Mouse (Mus musculus) layer of hippocampus, postnatal 10 days (tissue): Measurements from ENCODE around the gene Phlda1. TPM values are rescaled to one million over a fixed set of nuclear protein-coding genes. Genes with fewer than 3 reads are reported as not detected.

Source experiments
- DNase-seq, 2 experiments: peaks; one replicate each; pipeline ENCODE4 v3.0.0; 2021; ENCODE audit warnings: low spot score in 2 of 2
- total RNA-seq, 2 experiments: library from RNA; stranded (reverse); gene quantifications; 2 replicates each; pipeline ENCODE4 v1.2.3; 2021

Phlda1 gene
- total RNA-seq, 2 experiments from 2014 or later, result 23.1 to 23.5 TPM

DNA sequence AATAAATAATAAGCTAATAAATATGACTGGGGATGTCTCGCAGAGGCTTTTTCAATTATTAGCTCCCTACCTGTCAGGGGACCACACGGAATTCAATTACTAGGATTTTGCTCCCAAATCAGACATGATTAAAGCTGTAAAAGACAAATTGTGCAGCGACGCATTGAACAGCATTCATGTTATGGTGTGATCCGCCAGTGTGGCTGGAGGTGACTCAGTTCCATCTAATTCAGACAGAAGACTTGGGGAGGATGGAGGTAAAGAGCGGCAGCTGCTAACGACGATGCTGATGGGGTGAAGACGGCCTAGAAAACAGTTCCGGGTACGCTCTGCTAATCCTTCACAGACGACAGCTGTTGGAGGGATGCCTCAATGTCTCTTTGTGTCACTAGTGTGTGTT, 17.8 kb downstream of the Phlda1 start:
- no peak for DNase-seq

DNA sequence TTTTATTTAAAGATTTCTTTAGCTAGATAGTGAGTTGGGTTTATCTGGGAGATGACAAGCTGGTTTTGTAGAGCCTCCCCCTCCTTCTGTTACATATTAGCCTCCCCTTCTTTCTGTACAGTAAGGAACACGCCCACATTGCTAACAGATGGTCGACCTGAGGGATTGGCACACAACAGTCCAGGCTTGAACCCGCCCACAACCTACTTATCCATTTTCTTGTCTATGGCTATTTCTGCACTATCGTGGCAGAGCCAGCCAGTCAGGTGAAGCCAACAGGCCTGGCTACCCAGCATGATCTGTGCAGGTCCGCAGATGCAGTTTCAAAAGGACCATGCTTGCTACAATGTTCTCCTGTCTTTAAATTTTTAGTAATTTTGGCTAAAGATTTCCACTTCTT, 21.0 kb downstream of the Phlda1 start:
- DNase-seq, result no peak

DNA sequence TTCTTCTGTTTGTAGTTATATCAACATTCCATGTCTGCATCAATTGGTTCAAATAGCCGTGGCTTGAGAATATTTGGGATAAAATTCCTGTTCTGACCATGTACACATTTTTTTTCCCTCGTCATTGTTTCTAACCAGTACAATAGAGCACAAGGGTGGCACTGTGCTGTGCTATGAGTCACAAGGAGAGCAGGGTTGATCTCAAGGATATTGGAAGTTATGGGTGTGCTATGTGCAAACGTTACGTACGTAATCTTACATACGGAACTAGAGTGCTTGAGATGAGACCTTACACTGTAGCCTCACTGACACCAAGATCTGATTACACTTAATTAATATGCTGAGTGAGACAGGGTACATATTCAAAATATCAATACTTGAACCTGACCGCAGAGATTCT, 21.5 kb downstream of the Phlda1 start:
- no peak for DNase-seq

DNA sequence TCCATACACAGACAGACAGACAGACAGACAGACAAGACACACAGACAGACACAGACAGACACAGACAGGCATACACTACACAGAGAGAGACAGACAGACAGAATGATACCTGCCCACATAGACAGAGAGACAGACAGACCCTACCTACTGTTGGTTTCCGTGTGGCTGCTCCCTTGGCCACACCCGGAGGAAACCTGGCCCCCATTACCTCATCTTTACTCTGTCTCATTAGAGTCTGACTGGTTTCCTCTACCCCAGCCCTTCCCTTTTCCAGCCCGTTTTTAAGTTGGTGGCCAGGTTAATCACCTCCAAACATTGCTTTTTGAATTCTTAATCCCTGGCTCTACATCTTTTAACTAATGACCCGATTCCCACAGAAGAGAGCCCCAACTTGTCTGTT, 22.2 kb downstream of the Phlda1 start:
- DNase-seq, result no peak

DNA sequence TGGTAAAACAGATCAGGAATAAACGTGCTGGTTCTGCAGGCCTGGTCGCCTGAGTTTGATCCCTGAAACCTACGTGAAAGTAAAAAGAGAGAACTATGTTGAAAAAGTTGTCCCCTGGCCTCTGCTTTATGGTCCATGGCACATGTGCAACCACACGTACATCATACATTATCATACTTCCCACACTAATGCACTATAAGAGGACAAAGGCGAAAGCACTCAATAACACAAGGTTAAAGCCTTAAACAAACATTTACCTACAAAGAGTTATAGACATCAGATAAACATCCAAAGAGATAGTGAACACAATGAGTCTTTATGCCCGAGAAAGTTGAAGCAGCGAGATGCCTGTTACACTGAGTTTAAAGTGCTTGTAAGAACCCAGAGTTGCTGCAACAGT, 24.3 kb downstream of the Phlda1 start:
- no peak for DNase-seq

DNA sequence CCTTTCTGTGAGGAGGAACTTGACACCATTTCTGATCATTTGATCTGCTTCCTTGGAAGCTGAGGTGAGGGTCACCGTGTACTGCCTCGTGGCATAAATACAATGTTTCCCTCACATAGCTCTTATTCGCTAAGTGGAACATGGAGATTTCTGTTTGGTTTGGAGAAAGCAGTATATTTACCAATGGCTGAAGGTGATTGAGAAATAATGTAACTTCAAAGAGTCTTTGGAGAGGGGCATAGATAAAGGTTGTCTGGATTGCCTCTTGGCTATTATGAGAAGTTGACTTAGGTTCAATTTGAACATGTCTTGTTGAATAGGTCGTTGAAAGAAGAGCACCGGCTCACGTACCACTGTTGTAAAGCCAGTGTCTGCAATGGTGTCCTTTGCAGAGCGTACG, 28.6 kb downstream of the Phlda1 start:
- no peak for DNase-seq

DNA sequence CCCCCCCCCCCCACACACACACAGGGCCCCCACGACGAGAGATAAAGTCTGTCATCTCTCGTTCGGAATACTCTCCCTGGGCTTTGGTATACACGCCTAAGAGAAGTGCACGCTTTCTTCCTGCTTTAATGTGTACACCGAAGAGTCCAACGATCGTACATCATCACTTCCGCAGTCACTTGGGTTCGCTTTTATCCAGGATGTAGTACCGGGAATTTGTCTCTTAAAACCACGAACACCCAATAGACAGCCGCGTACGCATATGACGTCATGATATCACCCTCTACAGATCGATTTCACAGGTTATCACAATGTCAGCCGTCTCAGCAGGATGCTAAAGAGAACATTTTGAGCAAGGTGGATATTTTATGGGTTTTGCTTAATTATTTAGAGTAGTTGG, 31.3 kb downstream of the Phlda1 start:
- DNase-seq, result no peak

DNA sequence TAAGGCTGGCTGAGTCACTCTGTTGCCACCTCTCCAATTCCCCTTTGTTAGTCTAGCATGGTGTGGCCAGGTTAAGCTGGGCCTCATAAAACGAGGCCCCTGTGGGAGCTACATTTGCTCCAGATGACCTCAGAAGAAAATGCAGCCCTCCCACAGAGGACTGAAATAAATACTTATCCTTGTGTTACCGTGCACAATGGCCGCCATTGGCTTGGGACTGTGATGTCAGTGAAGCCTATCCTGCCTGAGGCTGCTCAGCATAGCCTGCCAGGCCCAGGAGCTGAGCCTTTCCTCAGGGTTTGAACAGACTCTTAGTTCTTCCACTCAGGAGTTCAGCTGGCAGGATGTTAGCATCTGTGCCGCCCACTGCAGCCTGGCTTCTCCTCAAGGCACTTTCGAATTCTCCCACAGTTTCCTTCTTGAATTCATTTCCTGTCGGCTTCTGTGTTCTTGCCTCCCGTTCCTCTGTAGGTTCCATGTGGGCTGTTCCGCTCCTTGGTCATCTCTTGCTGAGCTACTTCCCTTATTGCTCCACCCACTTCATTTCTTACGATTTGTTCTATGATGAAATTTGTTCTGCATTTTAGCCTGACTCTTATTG, 33.7 kb downstream of the Phlda1 start:
- DNase-seq, result peak in 1 of 2 experiments; percentile 39

DNA sequence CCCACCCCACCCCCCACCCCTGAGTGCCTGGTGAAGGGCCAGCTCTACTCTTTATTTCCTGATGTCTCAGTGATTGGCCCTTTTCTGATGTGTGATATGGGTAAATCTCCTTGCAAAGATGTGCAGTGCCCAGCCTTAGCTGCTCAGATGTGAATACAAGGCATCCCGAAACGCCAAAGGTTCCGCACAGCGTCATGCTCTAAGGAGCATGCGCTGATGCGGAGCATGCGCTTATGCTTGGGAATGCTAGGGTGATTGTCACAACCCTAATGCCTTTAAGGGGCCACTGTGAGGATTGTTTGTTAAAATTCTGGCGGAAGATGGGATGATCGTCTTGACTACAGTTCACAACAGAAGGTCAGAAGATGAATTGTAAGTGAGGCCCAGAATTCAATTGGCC, 34.6 kb downstream of the Phlda1 start:
- DNase-seq, result no peak

DNA sequence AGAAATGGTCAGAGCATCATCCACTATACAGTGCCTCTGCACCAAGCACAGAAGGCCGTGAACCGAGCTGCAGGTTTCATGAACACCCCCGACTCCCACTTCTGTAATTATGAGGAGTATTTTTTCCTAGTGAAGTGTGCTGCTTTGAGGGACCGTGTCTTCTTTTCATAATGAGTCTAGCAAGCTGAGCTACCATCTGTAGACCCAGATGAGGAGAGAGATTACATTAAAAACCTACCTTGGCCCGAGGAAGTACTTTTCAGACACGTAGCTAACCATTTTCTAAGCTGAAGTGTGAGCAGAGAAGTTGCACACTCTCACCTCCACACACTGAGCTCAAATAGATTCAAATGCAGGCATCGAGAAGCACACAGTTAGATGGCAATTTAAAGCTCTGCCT, 37.0 kb downstream of the Phlda1 start:
- DNase-seq, result no peak

DNA sequence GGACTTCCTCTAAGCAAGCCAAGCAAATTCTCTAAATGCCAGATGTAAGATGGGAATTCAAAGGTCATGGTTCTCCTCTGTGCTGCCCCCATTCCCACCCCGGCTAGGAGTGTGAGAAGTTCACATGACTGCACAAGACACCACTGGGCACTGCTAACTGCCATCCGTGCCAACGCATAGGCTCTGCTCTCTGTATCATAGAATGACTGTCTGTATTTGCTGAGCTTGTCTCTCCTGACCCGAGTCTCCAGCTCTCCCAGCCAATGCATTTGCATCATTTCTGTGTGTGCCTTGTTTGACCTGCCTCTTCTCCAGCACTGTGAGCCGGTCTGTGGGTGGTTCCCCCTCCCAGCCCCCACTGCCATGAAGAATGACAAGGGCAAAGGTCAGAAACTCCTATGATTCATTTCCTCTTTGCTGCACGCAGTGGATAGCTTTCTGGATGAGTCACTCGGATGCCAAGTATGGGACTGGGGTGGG, 37.7 kb downstream of the Phlda1 start:
- DNase-seq, result no peak

DNA sequence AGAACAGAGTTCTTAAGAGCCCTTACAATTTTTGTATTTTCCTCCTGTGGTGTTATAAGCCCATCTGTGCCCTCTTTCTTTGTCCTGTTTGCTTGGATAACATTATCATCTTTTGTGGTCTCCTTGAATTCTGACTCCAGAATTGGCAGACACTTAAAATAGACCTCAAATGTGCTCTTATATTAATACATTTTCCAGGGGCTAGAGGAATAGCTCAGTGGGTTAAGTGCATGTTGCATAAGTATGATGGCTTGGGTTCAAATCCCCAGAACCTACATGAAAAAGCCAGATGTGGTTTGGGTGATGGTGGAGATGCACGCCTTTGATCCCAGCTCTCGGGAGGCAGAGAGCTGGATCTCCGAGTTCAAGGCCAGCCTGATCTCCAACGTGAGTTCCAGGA, 38.2 kb downstream of the Phlda1 start:
- DNase-seq, result no peak

DNA sequence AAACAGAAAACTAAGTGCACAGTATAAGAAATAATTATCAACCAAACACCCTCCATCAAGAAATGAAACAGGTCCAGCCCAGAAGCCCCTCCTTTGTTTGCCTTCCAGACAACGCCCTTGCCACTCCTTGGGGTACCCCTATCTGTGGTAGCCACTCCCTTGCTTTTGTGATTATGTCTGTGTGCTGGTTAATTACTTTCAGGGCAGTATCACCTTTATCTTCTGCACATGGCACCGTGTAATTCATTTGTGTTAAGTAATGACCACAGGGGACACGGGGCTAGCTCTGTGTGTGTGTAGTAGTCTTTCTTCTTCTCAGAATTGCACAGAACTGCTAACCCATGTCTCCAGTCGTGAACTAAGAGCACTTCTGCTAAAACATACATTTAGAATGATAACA, 39.6 kb downstream of the Phlda1 start:
- DNase-seq, result no peak

DNA sequence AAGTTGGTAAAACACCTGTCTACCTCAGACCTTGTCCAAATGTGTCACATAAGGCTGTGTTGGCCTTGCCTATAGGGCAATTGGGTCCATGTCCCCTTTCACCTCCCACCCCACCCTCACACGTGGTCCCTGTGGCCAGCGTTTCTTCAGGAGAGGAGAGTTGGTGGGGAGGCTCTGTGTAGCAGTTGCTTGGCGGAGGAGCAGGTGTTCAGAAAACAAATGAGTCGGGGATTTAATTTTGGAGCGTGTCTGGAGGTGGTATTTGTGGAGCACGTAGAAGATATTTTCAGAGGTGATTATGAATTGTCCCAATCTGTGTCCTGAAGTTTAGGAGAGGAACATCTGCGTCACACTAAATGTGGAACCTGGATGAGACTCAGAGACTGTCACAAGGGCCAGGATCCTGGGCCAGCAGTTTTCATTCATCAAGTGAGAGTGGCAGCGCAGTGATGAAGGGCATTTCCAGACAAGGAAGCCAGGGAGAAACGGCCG, 41.8 kb downstream of the Phlda1 start:
- no peak for DNase-seq

DNA sequence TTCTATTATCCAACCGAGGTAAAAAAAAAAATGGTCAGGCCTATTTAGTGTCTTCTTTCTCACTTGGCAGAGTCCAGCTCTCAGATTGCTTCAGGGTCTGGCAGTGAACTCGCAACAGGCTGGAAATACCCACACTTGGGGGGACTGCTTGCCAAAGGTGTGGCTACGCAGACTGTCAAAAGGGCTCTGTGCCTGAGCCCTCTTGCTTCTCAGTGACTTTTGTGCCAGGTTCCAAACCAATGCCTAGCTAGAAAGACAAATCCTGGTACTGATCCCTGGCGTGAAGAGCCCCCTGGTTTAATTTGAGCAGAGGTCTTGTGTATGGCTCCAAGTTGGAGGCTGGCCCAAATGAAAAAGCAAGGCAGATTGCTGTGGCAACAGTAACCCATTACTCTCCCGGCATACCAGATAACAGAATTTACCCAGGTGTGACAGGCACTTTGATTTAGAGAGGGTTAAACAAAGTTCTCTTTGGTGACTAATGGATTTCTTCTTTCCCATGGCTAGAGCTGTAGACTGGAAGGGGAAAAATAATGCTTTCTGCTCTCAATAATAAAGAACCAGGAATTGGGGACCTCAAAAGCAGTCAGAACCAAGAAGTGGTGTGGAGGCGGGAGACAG, 44.1 kb downstream of the Phlda1 start:
- DNase-seq, result peak; percentile 28 to 52

DNA sequence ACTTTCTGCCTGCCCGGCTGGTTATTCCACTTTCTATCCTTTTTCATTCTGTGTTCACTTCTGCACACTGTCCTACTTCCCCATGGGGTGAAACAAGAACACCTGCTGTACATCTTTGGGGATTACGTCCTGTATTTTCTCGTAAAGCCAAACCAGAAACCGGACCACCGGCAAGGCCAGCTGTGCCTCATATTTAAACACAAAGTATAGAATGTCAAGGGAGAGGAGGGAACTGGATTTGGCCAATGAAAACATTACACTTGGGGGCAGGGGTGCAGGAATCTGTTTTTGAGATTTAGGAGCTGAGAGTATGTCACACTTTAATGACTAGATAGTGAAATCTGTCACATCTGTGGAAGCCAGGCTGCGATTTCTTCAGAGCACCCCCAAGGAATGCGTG, 47.6 kb downstream of the Phlda1 start:
- DNase-seq, result no peak

DNA sequence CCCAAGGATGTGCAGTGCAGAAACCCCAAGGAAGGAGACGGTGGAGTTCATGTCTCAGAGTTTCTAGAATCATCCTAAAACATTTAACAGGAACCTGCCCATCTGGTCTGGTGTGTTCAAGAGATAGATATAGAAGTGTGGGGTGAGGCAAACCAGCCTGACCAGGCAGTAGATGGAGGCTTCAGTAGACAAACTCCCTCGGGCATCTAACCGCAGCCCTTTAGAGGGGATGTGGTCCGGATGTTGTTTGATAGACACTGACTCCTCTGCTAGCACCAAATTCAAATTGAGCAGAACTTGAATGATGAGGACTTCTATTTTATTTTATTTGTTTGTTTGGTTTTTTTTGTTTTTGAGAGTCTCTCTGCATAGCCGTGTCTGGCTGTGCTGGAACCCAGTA, 48.6 kb downstream of the Phlda1 start:
- DNase-seq, result no peak

DNA sequence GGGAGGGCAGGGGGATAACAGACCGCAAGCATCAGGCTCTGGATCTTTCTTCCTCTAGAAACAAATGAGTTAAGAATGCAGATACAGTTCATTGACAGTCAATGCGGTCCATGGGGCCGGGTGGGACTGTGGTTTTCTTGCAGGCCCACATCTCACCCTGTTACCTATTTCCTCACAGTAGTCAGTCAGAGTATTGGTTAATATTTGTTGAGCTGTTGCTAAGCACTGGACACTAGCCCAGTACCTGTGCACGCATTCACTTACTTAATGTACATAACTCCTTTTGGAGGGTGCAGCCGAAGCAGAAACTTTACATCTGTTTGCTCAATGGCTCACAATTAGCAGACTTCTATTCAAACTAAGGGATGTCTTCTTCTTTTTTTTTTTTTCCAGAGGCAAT, 52.1 kb downstream of the Phlda1 start:
- no peak for DNase-seq

Other genes with a start within 250 kb of the Phlda1 start
- 1 to 10 TPM; 3.8 to 4.2 TPM for gene Bbs10, start 207.6 kb upstream of the Phlda1 start, total RNA-seq
- 100 to 1,000 TPM; 202 to 209 TPM for gene Nap1l1, start 33.1 kb upstream of the Phlda1 start, total RNA-seq